Mouse (Mus musculus) monocyte, adult 5-6 weeks (primary cell): ENCODE results near the gene 4930432K21Rik. TPM values are rescaled to one million over a fixed set of nuclear protein-coding genes. Genes with fewer than 3 reads are reported as not detected.

Experiments
- ATAC-seq: fragments of 153-309, 156-312 bp; replicated peaks from 2 replicates; pipeline ENCODE4 v1.8.0; 2017; ENCODE audit warnings: mild to moderate bottlenecking; ENCODE audit not compliant: low TSS enrichment, insufficient number of reproducible peaks, severe bottlenecking, poor library complexity, low FRiP score
- total RNA-seq: library from RNA; stranded (forward); fragments of 200-1000, 200-491, 200-594 nt; gene quantifications from 3 replicates; pipeline ENCODE4 v1.2.3, GENCODE M21; 2017

Gene 4930432K21Rik
- total RNA-seq: 1.8 to 2.1 TPM in 2 of 3 replicates, not detected in the other

DNA sequence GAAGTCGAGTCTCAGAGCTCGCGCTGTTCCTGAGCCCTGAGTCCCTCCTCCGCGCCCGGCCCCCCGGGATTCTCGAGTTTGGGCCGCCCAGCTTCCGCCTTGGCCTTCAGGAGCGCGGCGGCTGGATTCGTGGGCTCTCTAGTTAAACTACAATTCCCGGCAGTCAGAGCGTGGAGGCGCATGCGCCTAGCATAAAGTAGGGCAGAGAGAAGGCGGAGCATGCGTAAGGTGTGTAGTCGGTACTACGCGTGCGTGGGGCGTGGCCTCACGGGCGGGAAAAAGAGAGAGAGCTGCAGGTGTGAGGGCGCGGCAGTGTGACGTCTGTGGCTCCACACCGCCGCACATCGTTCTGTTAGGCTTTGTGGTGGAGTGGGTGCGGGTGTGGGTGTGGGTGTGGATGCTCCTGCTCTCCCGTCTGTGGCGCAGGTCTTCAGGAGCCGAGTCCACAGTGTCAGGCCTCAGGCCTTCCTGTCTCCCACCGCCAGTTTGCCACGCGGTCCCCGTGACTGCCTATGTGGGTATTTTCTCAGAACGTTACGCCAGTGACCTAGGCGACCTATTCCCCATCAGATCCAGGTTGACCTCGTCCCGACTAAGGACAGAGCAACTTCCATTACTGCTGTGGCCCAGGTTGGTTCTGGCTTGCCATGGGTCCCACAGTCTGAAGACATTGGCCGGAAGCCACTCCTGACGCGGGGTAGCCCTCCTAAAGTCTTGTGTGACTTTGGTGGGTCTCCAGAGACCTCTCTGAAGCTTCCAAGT is at the start of gene 4930432K21Rik, which contains the start of gene Cc2d1a:
Gene 4930432K21Rik, plus strand, starts transcription at position 257 of the 762 bp plus-strand sequence.
Gene Cc2d1a, minus strand, starts transcription at position 168 of the 762 bp plus-strand sequence.
- ATAC-seq: peak; percentile 93

DNA sequence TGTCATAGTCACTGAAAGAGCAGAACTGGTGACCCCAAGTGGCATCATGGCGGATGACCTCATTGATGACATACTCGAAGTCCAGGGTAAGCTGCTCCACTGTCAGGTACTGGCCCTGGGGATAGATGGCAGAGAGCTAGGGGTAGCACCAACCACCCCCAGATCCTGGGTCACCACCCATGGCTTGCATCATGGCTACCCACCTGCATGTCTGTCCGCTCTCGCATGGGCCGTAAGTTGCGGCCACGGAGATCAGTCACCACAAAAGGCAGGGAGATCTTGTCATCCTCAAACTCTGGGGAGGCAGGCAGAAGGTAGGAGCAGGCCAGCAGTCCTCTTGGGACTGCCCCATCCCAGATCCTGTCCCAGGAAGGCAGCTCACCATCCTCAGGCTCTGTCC is 49.4 kb upstream of the 4930432K21Rik start:
- no peak for ATAC-seq

DNA sequence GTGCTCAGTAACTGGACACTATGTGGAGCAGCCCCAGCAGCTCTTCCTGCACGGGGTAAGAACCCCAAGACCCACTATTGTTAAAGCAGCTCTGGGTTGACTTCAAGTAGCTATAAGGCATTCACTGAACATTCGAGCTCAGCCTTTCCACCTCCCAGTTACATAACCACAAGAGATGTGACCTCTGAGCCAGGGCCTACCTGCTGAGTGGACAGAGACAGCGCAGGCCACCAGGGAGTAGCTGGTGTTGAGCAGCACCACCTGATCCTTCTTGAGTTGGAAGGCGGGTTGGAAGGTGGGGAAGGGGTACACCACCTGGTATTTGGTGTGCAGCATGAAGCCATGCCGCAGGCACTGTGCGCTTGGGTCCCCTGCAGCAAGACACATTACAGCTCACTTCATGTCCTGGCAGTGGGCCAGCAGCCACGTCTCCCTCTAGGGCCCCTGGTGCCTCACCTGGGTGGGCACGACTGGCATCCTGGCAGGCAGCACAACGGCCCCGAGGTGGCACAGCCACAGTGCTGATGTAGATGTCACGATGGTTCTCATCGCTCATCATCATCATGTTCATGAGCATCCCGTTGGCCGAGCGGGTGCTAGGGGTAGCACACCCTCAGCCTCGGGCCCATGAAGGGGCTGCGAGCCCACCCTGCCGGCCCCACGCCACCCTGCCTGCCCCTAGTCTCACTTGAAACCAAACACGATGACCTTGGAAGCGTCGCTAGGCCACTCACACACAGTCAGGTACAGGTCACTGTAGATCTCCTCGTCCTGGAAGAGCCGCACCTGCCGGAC is 46.2 kb upstream of the 4930432K21Rik start:
- ATAC-seq: no peak

DNA sequence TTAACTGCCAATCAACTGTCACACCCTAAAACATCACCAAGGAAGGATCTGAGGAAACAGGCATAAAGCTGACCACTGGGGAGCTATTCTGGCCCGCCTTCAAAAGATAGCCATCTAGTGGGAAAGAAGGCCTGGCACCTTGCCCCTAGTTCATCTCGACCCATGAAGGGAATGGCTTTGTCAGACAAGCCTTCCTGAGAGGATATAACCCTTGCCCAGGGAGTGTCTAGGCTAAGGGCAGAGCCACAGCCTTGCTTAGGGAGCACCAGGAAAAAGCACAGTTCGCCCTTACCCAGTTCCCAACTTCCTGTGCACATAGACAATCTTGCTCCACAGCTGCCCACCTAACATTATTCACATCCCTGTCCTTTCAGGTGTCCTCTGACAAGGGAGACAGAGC is 44.2 kb upstream of the 4930432K21Rik start:
- no peak for ATAC-seq

DNA sequence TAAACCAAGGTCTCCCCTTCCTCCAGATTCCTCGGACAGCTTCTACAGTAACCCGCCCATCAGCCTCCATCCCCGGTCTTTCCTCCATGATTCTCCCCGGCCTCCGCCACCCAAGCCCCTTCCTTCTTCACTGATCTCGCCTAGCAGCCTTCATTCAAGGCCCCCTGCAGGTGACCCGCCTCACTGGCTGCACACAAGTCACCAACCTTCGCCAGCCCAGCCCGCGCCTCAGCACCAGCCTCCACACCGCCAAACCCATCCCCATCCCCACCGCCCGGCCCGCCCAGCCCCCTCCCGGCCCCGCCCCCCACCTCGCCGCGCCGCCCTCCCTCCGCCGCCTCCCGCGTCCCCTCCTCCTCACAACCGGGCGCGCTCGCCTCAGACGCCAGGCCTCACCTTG is 43.6 kb upstream of the 4930432K21Rik start:
- no peak for ATAC-seq

DNA sequence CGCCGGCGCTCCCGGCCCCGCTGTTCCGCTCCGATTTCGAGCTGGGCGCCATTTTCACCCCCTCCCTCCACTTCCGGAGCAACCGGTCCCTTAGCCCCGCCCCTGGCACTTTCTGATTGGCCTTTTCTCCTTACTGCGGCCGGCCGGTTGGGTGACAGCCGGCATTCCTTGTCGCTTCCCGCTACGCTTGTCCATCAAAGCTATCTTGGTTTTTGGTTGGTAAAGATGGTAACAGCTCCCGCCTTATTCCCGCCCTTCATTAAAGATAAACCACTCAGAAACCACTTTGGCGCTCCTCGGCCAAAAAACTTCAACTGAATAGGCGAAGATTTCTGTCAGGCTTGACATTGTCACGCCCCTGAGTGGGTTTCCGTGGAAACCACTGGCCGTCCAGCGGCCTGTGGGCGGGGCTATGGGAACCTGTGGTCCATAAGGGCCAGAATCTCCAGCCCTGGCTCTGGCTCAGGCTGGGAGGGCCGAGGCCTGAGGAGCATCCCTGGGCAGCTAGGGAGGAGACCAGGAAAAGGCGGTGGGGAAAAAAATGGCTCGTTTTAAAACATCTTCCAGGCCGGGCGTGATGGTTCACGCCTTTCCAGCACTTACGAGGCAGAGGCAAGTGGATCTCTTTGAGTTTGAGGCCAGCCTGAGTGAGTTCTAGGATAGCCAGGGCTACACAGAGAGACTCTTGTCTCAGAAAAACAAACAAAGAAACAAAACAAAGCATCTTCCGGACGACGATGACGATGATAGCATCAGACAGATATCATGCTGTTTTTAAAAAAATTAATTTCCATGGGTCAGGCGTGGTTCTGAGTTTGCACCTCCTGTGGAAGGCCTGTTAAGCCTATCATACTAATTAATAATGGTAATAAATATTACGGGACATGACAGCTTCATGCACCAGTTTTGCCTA is 42.9 kb upstream of the 4930432K21Rik start, which contains the start of gene Dcaf15:
Gene Dcaf15, minus strand, starts transcription at position 72 of the 913 bp plus-strand sequence.
- peak; percentile 93 for ATAC-seq

DNA sequence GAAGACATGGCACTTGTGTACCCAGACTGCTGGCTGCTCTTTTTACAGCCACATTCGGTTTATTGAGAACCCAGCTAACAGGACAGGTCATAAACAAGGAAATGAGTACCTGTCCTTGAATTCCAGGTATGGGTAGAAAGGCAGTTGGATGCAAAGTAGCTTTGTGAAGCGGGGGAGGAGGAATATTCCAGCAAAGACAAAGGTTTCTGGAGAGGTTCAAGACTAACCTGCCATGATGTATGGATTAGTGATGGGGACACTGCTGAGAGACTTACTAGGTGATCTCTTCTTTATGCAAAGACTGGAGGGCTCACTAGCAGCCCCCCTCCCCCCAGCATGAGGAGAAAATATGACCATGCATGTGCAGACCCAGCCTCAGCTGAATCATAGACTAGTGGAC is 42.1 kb upstream of the 4930432K21Rik start:
- no peak for ATAC-seq

DNA sequence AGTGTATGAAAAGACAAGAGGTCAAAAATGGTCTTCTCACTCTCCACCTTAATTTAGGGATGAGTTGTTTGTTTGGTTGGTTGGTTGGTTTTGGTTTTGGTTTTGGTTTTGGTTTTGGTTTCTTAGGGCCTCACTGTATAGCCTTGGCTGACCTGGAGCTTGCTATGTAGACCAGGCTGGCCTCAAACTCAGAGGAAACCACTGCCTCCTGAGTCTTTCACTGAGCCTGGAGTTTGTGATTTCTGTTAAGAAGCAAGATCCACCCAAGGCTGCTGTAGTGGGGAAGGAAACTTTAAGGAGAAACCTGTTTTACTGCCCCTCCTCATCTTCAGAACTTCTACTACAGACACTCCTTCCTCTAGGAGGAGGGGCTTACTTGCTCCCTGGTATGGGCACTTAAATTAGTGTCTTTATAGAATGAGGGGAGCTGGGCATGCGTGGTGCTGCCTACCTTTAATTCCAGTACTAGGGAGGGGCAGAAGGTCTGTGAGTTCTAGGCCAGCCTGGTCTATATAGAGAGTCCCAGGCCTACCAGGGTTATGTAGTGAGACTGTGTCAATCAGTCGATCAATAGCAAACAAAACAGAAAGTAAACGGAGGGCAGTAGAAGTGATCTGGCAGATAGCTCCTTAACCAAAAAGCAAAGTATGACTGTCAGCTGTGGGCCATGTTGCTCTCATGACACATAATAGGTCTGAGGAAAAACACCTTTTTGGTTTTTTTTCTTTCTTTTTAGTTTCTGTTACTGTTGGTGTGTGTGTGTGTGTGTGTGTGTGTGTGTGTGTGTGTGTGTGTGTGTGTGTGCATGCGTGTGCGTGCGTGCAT is 41.4 kb upstream of the 4930432K21Rik start:
- ATAC-seq: no peak

DNA sequence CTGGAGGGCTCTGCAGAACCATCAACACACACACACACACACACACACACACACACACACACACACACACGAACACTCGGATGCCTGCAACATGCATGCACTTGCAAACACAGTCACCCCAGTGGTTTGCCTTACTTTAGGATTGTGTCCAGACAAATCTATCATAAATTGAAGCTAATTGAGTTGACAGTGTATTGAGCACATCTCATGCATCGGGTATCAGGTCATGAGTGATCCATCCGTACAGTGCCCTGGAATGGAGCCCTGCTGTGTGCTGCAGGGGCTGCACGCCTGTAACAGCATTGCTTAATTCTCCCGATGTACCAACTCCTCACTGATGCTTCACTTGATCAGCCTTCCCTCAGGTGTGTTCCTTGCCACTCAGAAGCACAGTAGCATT is 32.2 kb upstream of the 4930432K21Rik start:
- ATAC-seq: no peak

DNA sequence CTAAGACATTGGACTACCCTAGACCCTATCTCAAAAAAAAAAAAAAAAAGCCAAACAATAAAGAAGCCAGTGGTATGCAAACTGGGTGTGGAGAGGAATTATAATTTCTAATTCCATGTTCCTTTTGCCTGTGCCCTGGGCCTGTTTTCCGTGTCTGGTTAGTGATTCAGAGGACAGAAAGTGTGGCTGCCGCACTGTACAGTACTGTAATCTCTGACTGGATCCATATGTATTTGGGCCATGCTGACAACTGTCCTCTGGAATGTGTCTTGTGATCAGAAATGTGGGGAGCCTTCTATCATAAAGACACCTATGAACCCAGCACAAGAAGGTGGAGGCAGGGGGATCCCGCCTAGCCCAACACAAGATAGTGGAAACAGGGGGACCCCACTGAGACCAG is 25.7 kb upstream of the 4930432K21Rik start:
- no peak for ATAC-seq

DNA sequence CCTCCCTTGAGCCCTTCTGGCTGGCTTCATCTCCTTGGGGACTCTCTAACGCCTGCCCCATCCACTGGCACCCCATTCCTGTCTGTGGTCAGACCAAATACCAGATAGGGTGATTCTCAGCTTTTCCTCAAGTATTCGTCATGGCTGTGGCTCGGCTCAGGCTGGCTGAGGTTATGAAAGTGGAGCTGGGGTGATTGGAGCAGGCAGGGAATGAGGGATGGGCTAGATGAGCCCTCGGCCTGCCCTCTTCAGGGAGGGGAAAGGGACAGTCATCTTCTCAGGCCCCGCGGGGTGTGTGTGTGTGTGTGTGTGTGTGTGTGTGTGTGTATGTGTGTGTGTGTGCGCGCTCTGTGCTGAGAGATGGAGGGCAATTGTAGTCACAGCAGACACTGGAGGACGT is 22.2 kb upstream of the 4930432K21Rik start, which contains the start of gene Podnl1:
Gene Podnl1, plus strand, starts transcription at position 334 of the 400 bp plus-strand sequence.
- no peak for ATAC-seq

DNA sequence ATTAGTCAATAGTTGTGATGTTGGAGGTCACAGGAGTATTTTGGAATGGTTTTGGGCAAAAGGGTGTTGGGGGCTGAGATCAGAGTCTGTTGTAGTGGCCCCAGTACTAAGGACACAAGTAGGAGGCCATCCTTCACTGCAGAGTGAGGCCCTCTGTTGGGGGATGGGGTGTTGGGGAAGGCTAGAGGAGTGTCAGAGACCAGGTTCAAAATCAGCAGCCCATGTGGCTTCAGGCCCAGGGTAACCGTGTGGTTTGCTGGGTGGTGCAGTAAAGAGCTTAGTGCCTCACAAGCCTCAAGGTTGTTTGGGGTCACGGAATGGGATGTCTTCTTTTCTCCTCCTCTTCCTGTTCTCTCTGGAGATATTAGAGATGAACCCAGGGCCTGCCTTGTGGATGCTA is 21.1 kb upstream of the 4930432K21Rik start:
- ATAC-seq: no peak

DNA sequence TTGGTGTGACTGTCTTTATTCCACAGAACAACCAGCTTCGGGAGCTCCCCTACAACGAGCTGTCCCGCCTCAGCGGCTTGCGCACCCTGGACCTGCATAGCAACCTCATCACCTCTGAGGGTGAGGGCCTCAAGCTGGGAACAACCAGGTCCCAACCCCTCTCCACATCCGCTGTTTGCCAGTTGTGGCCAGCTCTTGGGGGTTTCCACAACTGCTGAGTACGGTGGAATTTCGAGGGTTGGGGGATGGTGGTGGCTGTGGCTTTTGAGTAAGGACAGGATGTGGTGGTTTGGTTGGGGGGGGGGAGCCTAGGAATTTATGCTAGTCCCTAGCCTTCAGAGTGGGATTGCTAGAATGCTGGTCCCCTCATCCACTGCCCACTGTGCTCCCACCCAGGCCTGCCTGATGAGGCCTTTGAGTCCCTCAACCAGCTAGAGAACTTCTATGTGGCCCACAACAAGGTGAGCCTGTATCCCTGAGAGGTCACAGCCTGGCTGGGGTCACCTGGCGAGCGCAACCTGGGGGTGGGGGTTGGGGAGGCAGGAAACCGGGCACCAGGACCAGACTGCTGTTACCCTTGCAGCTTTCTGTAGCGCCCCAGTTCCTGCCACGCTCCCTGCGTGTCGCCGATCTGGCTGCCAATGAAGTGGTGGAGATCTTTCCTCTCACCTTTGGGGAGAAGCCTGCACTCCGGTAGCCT is 20.5 kb upstream of the 4930432K21Rik start:
- no peak; the same call in 1 of the 2 replicates for ATAC-seq

DNA sequence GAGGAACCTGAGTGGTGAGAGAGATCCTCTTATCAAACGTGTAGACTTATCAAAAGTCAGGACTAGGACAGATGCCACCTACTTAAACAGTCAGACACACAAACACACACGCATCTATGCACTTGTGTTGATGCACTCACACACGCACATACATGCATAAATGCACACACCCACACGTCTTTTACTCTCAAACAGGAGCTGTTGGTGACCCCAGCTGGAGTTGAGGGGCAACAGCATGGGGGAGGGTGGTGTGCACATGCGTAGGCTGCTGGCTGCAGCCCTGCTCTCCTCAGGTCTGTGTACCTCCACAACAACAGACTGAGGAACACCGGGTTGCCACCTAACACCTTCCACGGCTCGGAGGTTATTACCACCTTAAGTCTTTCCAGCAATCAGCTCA is 19.5 kb upstream of the 4930432K21Rik start:
- no peak for ATAC-seq

DNA sequence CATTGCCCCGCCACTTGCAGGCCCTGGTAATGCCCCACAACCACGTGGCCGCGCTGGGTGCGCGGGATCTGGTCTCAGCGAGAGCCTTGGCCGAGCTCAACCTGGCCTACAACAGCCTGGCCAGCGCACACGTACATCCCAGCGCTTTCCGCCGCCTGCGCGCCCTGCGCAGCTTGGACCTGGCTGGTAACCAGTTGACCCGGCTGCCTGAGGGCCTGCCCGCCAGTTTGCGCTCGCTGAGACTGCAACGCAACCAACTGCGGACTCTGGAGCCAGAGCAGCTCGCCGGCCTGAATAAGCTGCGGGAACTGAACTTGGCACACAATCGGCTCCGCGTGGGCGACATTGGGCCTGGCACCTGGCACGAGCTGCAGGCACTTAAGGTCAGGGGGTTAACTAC is 17.0 kb upstream of the 4930432K21Rik start:
- no peak for ATAC-seq

DNA sequence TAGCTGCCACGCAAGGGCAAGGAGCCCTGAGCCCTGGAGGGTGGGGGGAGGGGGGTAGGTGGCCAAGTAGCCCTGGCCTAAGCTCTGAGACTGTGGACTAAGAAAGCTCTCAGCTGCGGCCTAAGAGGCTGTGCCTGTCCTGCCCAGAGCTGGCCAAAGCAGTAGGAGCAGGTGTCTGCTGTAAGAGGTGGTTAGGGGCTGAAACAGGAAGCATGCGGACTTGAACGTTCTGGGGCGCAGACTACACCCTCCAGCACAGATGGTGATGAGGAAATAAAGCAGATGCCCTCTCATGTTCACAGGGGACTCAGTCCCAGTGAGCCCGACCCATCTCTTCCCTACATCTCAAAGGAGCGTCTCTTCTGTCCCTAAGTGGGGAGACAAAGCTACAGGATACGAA is 15.6 kb upstream of the 4930432K21Rik start:
- ATAC-seq: no peak

DNA sequence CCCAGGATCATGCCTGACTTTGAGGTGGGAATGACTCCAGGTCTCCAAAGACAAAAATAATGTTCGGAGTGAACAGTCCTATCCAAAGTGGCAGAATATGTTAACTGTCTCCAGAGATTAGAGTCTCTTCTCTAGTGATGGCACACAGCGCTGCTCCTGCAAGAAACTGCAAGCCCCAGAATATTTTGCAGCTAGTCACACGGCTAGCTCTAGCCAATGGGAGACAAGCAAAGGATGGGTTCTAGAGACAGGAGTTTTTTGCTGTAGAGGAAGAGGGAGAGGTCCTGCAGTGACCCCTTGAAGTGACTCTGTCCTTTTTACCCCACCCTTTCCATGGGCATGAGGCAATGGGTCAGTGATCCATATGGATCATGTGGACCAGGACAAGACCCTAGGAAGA is 10.0 kb upstream of the 4930432K21Rik start:
- no peak for ATAC-seq
